Mouse (Mus musculus) kidney, adult 2 months (tissue): Measurements from ENCODE around the gene Siae.

Experiments
- CTCF ChIP-seq: fragments of 200-500 bp; conservative IDR thresholded peaks from 2 replicates; pipeline ENCODE4 v1.5.1; 2011; ENCODE audit warnings: low read depth, mild to moderate bottlenecking, control low read depth, low read length, moderate library complexity, mixed read lengths; ENCODE audit not compliant: insufficient read depth, insufficient read length
- POLR2A ChIP-seq: fragments of 200-500 bp; IDR thresholded peaks from one replicate; pipeline ENCODE4 v1.6.1; 2011; ENCODE audit warnings: low read depth, low read length, control low read depth

DNA sequence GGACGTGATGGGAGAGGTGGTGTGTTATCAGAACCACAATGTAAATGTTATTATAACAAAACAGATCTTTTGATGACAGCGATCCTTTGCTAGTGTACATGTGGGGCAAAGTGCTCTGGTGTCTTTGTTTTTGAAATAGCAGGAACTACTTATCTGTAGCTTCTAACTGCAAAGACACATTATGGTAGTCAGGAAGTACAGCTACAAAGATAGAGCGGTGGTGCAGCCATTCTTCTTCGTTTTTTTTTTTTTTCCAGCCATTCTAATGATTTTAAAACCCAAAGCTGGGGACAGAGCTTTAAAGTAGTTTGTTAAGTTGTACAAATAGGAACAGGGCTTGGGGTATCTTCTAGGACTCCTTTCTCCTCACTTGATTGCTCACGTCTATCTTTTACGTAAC is 103.9 kb downstream of the Siae start:
- no peak for TF ChIP-seq CTCF
- no peak for TF ChIP-seq POLR2A
